Mouse (Mus musculus): ENCODE measurements at regions not wholly inside any gene's neighbourhood (a gene's known extent, or its start where the extent isn't known, plus 50 kb on each side); places are given as distances from the start of the nearest gene placed in this dataset.

DNA sequence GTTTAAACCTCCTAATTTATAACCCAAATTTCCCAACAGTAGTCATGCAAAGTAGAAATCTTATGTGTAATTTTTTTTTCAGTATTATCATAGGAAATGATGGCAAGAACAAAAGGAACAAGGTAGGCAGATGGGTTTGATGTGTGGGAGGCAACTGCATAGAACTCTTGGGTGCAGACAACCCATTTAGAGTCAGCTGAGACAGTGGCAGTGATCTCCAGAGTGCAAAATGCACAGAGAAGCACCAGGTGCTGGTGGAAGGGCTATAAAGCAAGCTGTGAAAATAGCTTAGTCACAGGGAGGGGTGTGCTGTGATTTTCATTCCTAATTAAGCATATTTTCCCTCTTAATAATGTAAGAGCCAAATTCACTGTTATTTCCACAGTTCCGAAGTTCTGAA, 130.5 kb downstream of the Car2 start:
- TF ChIP-seq CTCF (IDR thresholded peaks at IDR 0.05; ENCODE audit: extremely low read depth, insufficient read length, insufficient replicate concordance, low read depth, low read length) (no peak), POLR2A (IDR thresholded peaks at IDR 0.05; ENCODE audit: low read depth, low read length) (no peak)

All from small intestine, adult 2 months (tissue).